Mouse (Mus musculus): ENCODE results near the gene Ankrd17.

DNA sequence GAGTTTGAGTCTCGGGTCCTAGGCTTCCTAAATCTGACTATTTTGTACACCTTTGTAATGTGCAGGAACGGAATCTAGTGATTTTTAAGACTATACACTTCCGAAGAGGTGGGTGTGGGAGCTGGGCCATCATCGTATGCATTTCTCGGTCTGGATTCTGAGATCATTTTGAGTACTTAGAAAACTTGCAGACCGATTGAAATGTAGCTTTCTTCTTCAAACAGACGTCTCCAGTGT is 608 bp upstream of the Ankrd17 start, which contains the start of gene Gm9958:
- no peak for TF ChIP-seq CTCF (conservative IDR thresholded peaks at IDR 0.05; ENCODE audit: low read length)
- TF ChIP-seq NANOG (IDR thresholded peaks at IDR 0.05; ENCODE audit: borderline replicate concordance, low read length), result no peak
- no peak for TF ChIP-seq POU5F1 (IDR thresholded peaks at IDR 0.05; ENCODE audit: borderline replicate concordance, low read length)

All from E14TG2a.4 (cell line).